Mouse (Mus musculus) spleen, postnatal 10 days (tissue): ENCODE measurements around the gene Ptpn21.

ENCODE experiments used
- DNase-seq, 2 experiments: peaks; one replicate each; pipeline ENCODE4 v3.0.0; 2021 to 2022; ENCODE audit warnings: low spot score in 2 of 2

Ptpn21 gene

GRCm38 (mm10) chr12:98724224-98724623 is 13.0 kb downstream of the Ptpn21 start:
- no peak for DNase-seq

GRCm38 (mm10) chr12:98721030-98721429 is 16.2 kb downstream of the Ptpn21 start:
- no peak for DNase-seq

- DNase-seq = no peak
These were observed 16.6 kb downstream of the Ptpn21 start for GRCm38 (mm10) chr12:98720628-98721027.

DNA sequence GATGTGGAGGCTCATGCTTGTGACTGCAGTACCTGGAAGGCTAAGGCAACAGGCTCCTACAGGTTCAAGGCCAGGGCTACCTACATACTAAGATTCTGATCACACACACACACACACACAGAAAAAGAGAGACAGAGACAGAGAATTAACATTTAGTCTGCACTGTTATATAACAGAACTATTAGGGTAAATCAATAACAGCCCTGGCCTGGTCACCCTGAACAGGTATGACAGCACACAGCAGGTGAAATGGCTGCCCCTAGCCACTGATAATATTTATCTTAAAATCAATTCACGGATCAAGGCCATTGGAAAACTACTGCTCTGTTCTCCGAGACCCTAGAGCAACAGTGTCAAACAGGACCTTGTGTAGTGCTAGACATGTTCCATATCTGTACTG is 21.1 kb downstream of the Ptpn21 start:
- DNase-seq = no peak

- DNase-seq = no peak
These were observed 22.4 kb downstream of the Ptpn21 start for GRCm38 (mm10) chr12:98714757-98715156.

- DNase-seq = no peak
These were observed 23.5 kb downstream of the Ptpn21 start for GRCm38 (mm10) chr12:98713621-98714103.

GRCm38 (mm10) chr12:98712819-98713218 is 24.4 kb downstream of the Ptpn21 start:
- no peak for DNase-seq

DNA sequence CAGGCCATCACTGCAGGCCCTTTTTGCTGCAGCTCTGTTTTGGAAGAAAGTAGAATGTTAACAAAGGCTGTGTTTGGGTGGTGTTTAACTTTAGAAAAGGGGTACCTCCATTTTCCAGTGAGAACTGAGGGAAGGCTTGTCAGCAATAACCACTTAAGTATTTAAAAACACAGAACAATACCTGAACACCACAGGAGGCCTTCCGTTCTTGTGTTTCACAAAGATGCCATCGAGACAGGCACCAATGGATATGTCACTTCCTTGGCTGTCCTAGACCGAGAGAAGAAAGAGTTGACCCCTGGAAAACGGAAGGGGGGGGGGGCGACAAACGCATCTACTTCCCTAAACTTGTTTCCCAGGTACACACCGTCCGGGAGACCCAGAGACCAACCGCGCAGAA is 33.2 kb downstream of the Ptpn21 start:
- no peak for DNase-seq

- DNase-seq = no peak
These were observed 33.7 kb downstream of the Ptpn21 start for GRCm38 (mm10) chr12:98703554-98703953.

- DNase-seq = no peak
These were observed 35.6 kb downstream of the Ptpn21 start for GRCm38 (mm10) chr12:98701564-98701963.

- DNase-seq = no peak
These were observed 40.0 kb downstream of the Ptpn21 start for GRCm38 (mm10) chr12:98697202-98697601.

DNA sequence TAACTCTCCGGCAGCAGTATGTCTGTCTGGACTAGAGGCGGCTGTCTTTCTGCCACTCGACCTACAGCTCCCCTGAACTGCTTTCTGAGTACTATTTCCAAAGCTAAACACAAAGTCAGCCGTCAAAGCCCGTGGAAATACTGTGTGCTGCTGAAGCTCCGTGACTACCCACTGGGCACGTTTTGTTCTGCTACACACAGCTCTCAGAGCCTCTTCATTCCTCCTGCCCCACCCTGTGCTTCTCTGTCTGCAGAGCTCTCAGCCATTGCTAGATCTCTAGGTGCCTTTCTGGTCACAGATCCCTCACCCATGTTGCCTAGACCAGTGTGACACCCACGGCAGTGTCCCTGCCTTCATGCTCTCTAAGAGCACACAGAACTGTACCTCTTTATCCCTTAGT is 47.0 kb downstream of the Ptpn21 start:
- no peak for DNase-seq

DNA sequence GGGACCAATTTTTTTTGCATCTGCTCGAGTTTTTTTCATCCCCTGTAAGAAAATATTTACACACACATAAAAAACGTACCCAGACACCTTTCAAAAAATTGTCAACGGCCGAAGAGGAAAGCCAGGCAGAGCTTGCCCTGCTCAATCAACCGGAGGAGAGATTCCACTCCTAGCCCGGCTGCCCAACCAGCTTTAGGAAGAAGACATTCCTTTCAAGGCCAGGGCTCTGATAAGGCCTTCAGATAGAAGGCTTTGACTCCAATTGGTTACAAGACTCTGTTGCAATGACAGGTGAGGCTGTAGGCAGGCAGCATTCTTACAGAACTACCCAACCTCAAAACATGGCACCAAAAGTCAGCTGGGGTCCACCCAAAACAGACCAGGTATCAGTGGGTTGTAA is 53.6 kb downstream of the Ptpn21 start:
- no peak for DNase-seq

- no peak for DNase-seq
These were observed 54.0 kb downstream of the Ptpn21 start for GRCm38 (mm10) chr12:98683171-98683570.

DNA sequence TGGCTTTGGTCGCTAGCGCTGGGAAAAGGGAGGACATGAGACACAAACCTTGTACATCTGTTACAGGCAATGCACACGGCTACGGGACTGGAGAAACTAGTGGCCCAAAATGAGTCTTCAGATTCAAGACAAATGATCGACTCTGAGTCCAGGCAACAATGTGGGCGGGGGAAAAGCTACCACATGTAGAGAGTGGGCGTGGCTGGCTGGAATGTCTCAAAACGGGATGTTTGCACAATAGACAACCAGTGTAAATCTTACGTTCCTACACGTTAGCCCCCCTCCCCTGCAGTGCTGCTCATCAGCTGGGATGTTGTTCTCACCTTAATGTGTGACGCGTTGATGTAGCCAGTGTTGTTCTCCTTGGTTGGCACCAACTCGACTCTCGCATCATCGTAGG is 55.0 kb downstream of the Ptpn21 start:
- DNase-seq = no peak

DNA sequence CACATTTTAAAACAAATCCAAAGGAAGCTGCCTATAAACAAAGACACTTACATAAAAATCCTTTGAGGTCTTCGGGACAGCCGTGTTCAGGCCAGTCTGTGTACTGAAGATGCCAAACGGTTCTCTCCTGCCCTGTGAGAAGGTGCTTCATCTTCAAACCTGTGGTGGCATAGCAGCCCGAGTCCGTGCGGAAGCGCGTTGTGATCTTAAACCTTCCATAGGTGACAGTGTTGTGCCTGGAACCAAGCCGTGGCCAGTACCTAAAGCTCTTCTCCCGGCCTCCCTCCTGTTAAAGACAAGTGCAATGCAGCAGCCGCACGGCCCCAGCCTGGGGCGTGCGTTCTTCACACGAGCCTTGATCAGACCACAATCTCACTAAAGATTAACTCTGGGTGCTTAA is 57.3 kb downstream of the Ptpn21 start:
- DNase-seq = no peak

- no peak for DNase-seq
These were observed 59.9 kb downstream of the Ptpn21 start for GRCm38 (mm10) chr12:98677336-98677735.

GRCm38 (mm10) chr12:98676861-98677260 is 60.3 kb downstream of the Ptpn21 start:
- no peak for DNase-seq

DNA sequence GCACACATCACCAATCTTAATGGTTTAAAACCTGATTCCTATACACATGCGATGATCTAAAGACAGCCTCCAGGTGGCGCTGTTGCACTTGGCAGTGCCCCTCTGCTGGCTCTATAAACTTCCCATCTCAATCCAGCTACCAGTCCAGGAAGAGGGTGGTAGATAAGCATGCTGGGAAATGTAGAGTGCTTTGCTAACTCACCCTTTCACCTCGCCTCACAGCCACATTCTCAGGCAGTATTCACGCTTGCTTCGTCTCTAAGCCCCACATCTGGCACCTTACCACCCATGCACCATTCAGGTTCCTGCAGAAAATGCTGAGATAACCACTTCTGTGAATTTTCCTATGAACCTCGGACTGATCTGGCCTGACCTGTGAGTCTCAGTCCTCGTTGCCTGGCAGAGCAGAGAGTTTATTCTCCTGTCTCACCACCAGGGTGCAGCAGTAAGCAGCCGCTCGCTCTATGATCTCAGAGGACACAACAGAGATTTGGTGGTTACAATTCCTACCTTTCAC is 62.5 kb downstream of the Ptpn21 start:
- DNase-seq = peak; percentile 48 to 81

DNA sequence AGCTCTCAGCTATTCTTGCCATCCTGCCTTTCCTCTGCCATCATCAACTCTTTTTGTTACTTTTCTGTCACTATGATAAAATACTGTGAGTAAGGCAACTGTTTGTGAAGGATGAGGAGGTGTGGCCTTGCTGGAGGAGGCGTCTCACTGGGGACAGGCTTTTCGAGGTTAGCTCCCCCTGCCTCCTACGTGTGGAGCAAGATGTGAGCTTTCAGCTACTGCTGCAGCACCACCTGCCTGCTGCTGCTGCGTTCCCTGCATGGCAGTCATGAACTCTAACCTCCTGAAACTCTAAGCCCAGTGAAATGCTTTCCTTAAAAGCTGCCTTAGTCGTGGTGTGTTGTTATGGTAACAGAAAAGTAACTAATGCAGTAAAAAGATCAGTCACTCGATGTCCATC is 63.3 kb downstream of the Ptpn21 start:
- no peak for DNase-seq

DNA sequence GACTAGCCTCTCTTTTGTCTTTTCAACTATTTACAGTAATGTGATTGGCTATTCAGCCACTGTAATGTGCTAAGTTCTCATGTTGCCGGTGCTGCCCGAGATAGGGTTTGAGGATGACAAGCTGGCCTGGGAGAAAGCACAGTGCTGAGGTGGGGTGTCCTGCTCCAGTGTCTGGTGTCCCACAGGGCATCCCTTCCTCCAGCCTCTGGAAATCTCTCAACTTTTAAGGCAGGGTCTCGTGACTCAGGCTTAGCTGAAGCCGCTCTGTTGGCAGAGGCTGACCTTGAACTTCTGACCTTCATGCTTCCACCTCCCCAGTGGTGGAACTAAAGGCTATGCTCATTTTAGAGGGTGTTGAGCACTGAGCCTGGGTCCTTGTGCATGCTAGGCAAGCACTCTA is 66.8 kb downstream of the Ptpn21 start:
- no peak for DNase-seq

- no peak for DNase-seq
These were observed 67.3 kb downstream of the Ptpn21 start for GRCm38 (mm10) chr12:98669864-98670263.

- DNase-seq = no peak
These were observed 68.1 kb downstream of the Ptpn21 start for GRCm38 (mm10) chr12:98669086-98669485.

GRCm38 (mm10) chr12:98668132-98668814 is 68.9 kb downstream of the Ptpn21 start:
- no peak for DNase-seq
